25 mouse cellular contexts compared by ENCODE assay signal in the genomic region with DNA sequence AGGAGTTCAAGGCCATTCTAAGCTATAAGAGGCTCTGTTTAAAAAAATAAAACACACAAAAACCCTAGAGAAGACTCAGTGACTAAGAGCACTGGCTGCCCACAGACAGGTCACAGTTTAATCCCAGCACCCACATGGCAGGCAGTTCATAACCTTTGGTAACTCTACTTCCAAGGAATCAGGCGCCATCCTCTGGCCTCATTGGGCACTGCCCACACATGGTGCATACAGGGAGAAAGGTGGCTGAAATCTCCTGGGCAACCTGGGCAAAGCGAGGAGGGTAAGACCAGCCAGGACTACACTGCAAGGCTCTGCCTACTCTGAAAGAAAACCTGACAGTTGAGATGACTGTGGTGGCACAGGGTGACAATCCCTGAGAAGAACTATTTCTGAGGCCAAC. TPM values are rescaled to one million over a fixed set of nuclear protein-coding genes. Genes with fewer than 3 reads are reported as not detected.
DNase-seq lines count a peak whose midpoint lies in the region; ATAC-seq and TF ChIP-seq lines count a peak whose summit lies in the region.
"Had no signal": no experiment of that assay in that cellular context is flagged by ENCODE, and none has a peak within 500 bp of the region (broad histone marks: within the 10 kb centered on the region; RNA-seq: fewer than 3 reads in every experiment).

No protein-coding gene starts in this region.

- H3K9ac ChIP-seq in forebrain, embryonic 11.5 days (ENCODE audit: low read length), result no peak overlapping the region
- no peak overlapping the region for H3K9ac ChIP-seq in forebrain, embryonic 12.5 days
- H3K9ac ChIP-seq in liver, embryonic 14.5 days (replicated peaks), result no peak overlapping the region
- H3K9ac ChIP-seq in liver, embryonic 11.5 days (ENCODE audit: low read depth, low read length), result no peak overlapping the region
- H3K9ac ChIP-seq: embryonic facial prominence, embryonic 15.5 days; hindbrain, embryonic 12.5 days; lung, embryonic 15.5 days had no signal

- DNase-seq in forebrain, embryonic 11.5 days (ENCODE audit: low spot score), result peak; percentile 50
- no peak for DNase-seq in liver, embryonic 14.5 days (ENCODE audit: low read depth in 3 of 3, low spot score in 3 of 3)
- DNase-seq in liver, embryonic 11.5 days (ENCODE audit: low spot score), result no peak
- DNase-seq in 416B (ENCODE audit: low read depth) (peak; percentile 37), adipocyte (ENCODE audit: low spot score) (peak; percentile 18)
- no peak for DNase-seq in gastrocnemius, postnatal 14 days
- DNase-seq in gastrocnemius, postnatal 10 days, result no peak
- DNase-seq: cerebellum, postnatal 10 days; embryo, embryonic 11 days; gastrocnemius, postnatal 25 days; heart, postnatal 10 days had no signal

- peaks cover 13% of the 10 kb centered on the region; the same call in 1 of the 2 replicates for H3K36me3 ChIP-seq in forebrain, embryonic 11.5 days (ENCODE audit: control insufficient read depth, insufficient read depth, low read length)
- peaks cover 84% of the 10 kb centered on the region for H3K36me3 ChIP-seq in forebrain, embryonic 12.5 days (replicated peaks)
- H3K36me3 ChIP-seq in liver, embryonic 14.5 days (replicated peaks; ENCODE audit: control insufficient read depth, insufficient read depth, low read depth), result peaks cover 17% of the 10 kb centered on the region
- H3K36me3 ChIP-seq in liver, embryonic 11.5 days (ENCODE audit: control insufficient read depth, insufficient read depth, low read length), result peaks cover 38% of the 10 kb centered on the region

- H3K27me3 ChIP-seq in forebrain, embryonic 11.5 days (ENCODE audit: control insufficient read depth, insufficient read depth, low read length), result no peaks in the 10 kb centered on the region
- H3K27me3 ChIP-seq in forebrain, embryonic 12.5 days, result no peaks in the 10 kb centered on the region
- no peaks in the 10 kb centered on the region for H3K27me3 ChIP-seq in liver, embryonic 14.5 days (ENCODE audit: control insufficient read depth, insufficient read depth, low read length)
- no peaks in the 10 kb centered on the region for H3K27me3 ChIP-seq in liver, embryonic 11.5 days (replicated peaks; ENCODE audit: control insufficient read depth, insufficient read depth, low read length)
- H3K27me3 ChIP-seq: embryonic facial prominence, embryonic 15.5 days; hindbrain, embryonic 12.5 days; lung, embryonic 15.5 days had no signal

- H3K27ac ChIP-seq in forebrain, embryonic 11.5 days (ENCODE audit: low read depth, low read length), result no peak overlapping the region
- no peak overlapping the region for H3K27ac ChIP-seq in forebrain, embryonic 12.5 days
- H3K27ac ChIP-seq in liver, embryonic 14.5 days, result no peak overlapping the region
- H3K27ac ChIP-seq in liver, embryonic 11.5 days (ENCODE audit: low read depth, low read length), result no peak overlapping the region
- H3K27ac ChIP-seq: embryonic facial prominence, embryonic 15.5 days; forebrain, embryonic 10.5 days; hindbrain, embryonic 12.5 days; lung, embryonic 15.5 days had no signal

- no peak for TF ChIP-seq EP300 in liver, embryonic 14.5 days (IDR thresholded peaks at IDR 0.05; ENCODE audit: low read depth)

- TF ChIP-seq CTCF in liver, embryonic 14.5 days (IDR thresholded peaks at IDR 0.05; ENCODE audit: low read depth), result peak; percentile 43

- ATAC-seq in forebrain, embryonic 11.5 days (replicated peaks; ENCODE audit: low FRiP score), result no peak
- ATAC-seq in forebrain, embryonic 12.5 days (ENCODE audit: low FRiP score), result no peak
- no peak for ATAC-seq in liver, embryonic 14.5 days (ENCODE audit: insufficient read depth)
- ATAC-seq in liver, embryonic 11.5 days (replicated peaks; ENCODE audit: low FRiP score), result no peak
- ATAC-seq: inflammation-experienced regulatory T-cells, adult 6 months; midbrain, embryonic 16.5 days had no signal

- H3K4me1 ChIP-seq in forebrain, embryonic 11.5 days (replicated peaks; ENCODE audit: control insufficient read depth, insufficient read depth, low read length), result no peaks in the 10 kb centered on the region
- no peaks in the 10 kb centered on the region for H3K4me1 ChIP-seq in forebrain, embryonic 12.5 days
- peaks cover 1 to 3% of the 10 kb centered on the region in 2 experiments; a peak in 2 of 4 replicates for H3K4me1 ChIP-seq in liver, embryonic 14.5 days (replicated peaks; ENCODE audit: control insufficient read depth in 2 of 2, insufficient read depth in 2 of 2, low read length in 1 of 2)
- H3K4me1 ChIP-seq in liver, embryonic 11.5 days (replicated peaks; ENCODE audit: control insufficient read depth, insufficient read depth, low read length), result peaks cover 3% of the 10 kb centered on the region
- H3K4me1 ChIP-seq: hindbrain, embryonic 12.5 days; lung, embryonic 15.5 days had no signal

- no peaks in the 10 kb centered on the region for H3K9me3 ChIP-seq in forebrain, embryonic 11.5 days (ENCODE audit: control insufficient read depth, low read length)
- H3K9me3 ChIP-seq in forebrain, embryonic 12.5 days, result no peaks in the 10 kb centered on the region
- H3K9me3 ChIP-seq in liver, embryonic 14.5 days (ENCODE audit: control insufficient read depth, low read length), result no peaks in the 10 kb centered on the region
- no peaks in the 10 kb centered on the region for H3K9me3 ChIP-seq in liver, embryonic 11.5 days (ENCODE audit: control insufficient read depth, low read length)
- H3K9me3 ChIP-seq: embryonic facial prominence, embryonic 15.5 days; forebrain, embryonic 10.5 days; hindbrain, embryonic 12.5 days; lung, embryonic 15.5 days had no signal

- H3K4me3 ChIP-seq in forebrain, embryonic 11.5 days (ENCODE audit: low read depth, low read length), result no peak overlapping the region
- H3K4me3 ChIP-seq in forebrain, embryonic 12.5 days (replicated peaks), result no peak overlapping the region
- H3K4me3 ChIP-seq in liver, embryonic 14.5 days (ENCODE audit: insufficient read depth in 1 of 2, low read depth in 2 of 2, low read length in 2 of 2), result no peak overlapping the region
- no peak overlapping the region for H3K4me3 ChIP-seq in liver, embryonic 11.5 days (ENCODE audit: low read depth, low read length)
- H3K4me3 ChIP-seq: embryonic facial prominence, embryonic 15.5 days; forebrain, embryonic 10.5 days; hindbrain, embryonic 12.5 days; lung, embryonic 15.5 days had no signal

- intact Hi-C loops in gastrocnemius, postnatal 14 days (cut with DNase I; ENCODE audit: low total_unique reads), result no loop called here

- no peak overlapping the region for H3K4me2 ChIP-seq in forebrain, embryonic 11.5 days (ENCODE audit: low read depth, low read length, severe bottlenecking)
- H3K4me2 ChIP-seq in forebrain, embryonic 12.5 days, result no peak overlapping the region
- H3K4me2 ChIP-seq in liver, embryonic 14.5 days (ENCODE audit: low read depth), result no peak overlapping the region
- no peak overlapping the region for H3K4me2 ChIP-seq in liver, embryonic 11.5 days
- H3K4me2 ChIP-seq: embryonic facial prominence, embryonic 15.5 days; hindbrain, embryonic 12.5 days; lung, embryonic 15.5 days had no signal

- WGBS in forebrain, embryonic 11.5 days, result 87% methylated on average over 2 of the region's 2 CpGs
- WGBS in forebrain, embryonic 12.5 days, result 93% methylated on average over 2 of the region's 2 CpGs
- 78% methylated on average over 2 of the region's 2 CpGs for WGBS in liver, embryonic 14.5 days (ENCODE audit: insufficient replicate concordance)
- WGBS in liver, embryonic 11.5 days, result 88% methylated on average over 2 of the region's 2 CpGs

RNA-seq across cellular contexts. Expression of a gene that starts 29.4 kb away (rescaled TPM):
- 109 and 114 TPM in 2 replicates for polyA plus RNA-seq in forebrain, embryonic 11.5 days (2014; fragmentation: Nextera tagmentation; extraction: Ambion mirVana)
- polyA plus RNA-seq in forebrain, embryonic 12.5 days (2016; fragmentation: Nextera tagmentation; extraction: Ambion mirVana), result 97.9 and 103 TPM in 2 replicates
- polyA plus RNA-seq in liver, embryonic 14.5 days (2012; rRNA removed), result 3.0 and 4.1 TPM in 2 replicates
- polyA plus RNA-seq in liver, embryonic 14.5 days (2014; fragmentation: Nextera tagmentation; extraction: Ambion mirVana), result 7.1 and 7.6 TPM in 2 replicates
- polyA plus RNA-seq in liver, embryonic 11.5 days (2014; fragmentation: Nextera tagmentation; extraction: Ambion mirVana), result 54.1 and 56.0 TPM in 2 replicates
- under 1 TPM; 0.10 to 0.11 TPM for total RNA-seq in gastrocnemius, postnatal 14 days (2021)
- 1 to 10 TPM in 1 of 2 experiments, under 1 TPM in 1; 0.23 to 1.4 TPM for total RNA-seq in gastrocnemius, postnatal 10 days (2021)
- total RNA-seq: gastrocnemius, postnatal 25 days; megakaryocyte, adult 5-6 weeks had no signal
- polyA plus RNA-seq: inflammation-experienced regulatory T-cells, adult 6 months; small intestine, adult 2 months had no signal

RNA-seq across cellular contexts. Expression of a gene that starts 48.1 kb away (rescaled TPM):
- polyA plus RNA-seq in forebrain, embryonic 11.5 days (2014; fragmentation: Nextera tagmentation; extraction: Ambion mirVana), result not detected in 2 replicates
- not detected in 2 replicates for polyA plus RNA-seq in forebrain, embryonic 12.5 days (2016; fragmentation: Nextera tagmentation; extraction: Ambion mirVana)
- 0.09 TPM in 1 of 2 replicates, not detected in the other for polyA plus RNA-seq in liver, embryonic 14.5 days (2012; rRNA removed)
- polyA plus RNA-seq in liver, embryonic 14.5 days (2014; fragmentation: Nextera tagmentation; extraction: Ambion mirVana), result not detected in 2 replicates
- polyA plus RNA-seq in liver, embryonic 11.5 days (2014; fragmentation: Nextera tagmentation; extraction: Ambion mirVana), result not detected in 2 replicates
- total RNA-seq in gastrocnemius, postnatal 14 days (2021), result not detected
- not detected for total RNA-seq in gastrocnemius, postnatal 10 days (2021)
- total RNA-seq: adrenal gland, adult 18-20 months; gastrocnemius, postnatal 25 days; heart, adult 8-10 months; heart, postnatal 10 days; megakaryocyte, adult 5-6 weeks had no signal
- polyA plus RNA-seq: embryonic facial prominence, embryonic 15.5 days; frontal cortex, adult 2 months; hindbrain, embryonic 12.5 days; inflammation-experienced regulatory T-cells, adult 6 months; limb, embryonic 11.5 days; lung, embryonic 15.5 days; midbrain, embryonic 16.5 days; stomach, embryonic 14.5 days had no signal

RNA-seq across cellular contexts. Expression of a gene that starts 58.4 kb away (rescaled TPM):
- 39.4 and 41.4 TPM in 2 replicates for polyA plus RNA-seq in forebrain, embryonic 11.5 days (2014; fragmentation: Nextera tagmentation; extraction: Ambion mirVana)
- polyA plus RNA-seq in forebrain, embryonic 12.5 days (2016; fragmentation: Nextera tagmentation; extraction: Ambion mirVana), result 107 and 109 TPM in 2 replicates
- polyA plus RNA-seq in liver, embryonic 14.5 days (2012; rRNA removed), result 18.5 and 28.2 TPM in 2 replicates
- polyA plus RNA-seq in liver, embryonic 14.5 days (2014; fragmentation: Nextera tagmentation; extraction: Ambion mirVana), result 28.9 and 30.0 TPM in 2 replicates
- polyA plus RNA-seq in liver, embryonic 11.5 days (2014; fragmentation: Nextera tagmentation; extraction: Ambion mirVana), result 48.8 and 50.0 TPM in 2 replicates
- 10 to 100 TPM; 27.6 to 31.7 TPM for total RNA-seq in gastrocnemius, postnatal 14 days (2021)
- total RNA-seq in gastrocnemius, postnatal 10 days (2021), result 10 to 100 TPM; 31.6 to 34.5 TPM

Comparison
In these comparisons a context has a peak if more than half of its experiments do, and no peak if none do; other contexts are left out.
1. DNase-seq: peak in forebrain, embryonic 11.5 days (single experiment), 416B (single experiment) and adipocyte (single experiment); none in liver, embryonic 14.5 days (0 of 3), liver, embryonic 11.5 days (single experiment), gastrocnemius, postnatal 14 days (single experiment) and gastrocnemius, postnatal 10 days (single experiment).